In genomic region chr7:99500201-99500600, GRCm38 (mm10) we compare ENCODE assay signal across 8 mouse cellular contexts. TPM values are rescaled to one million over a fixed set of nuclear protein-coding genes. Genes with fewer than 3 reads are reported as not detected.
A peak's percentile ranks its signal among the peaks of the same experiment; 100 is the strongest.
DNase-seq lines count a peak whose midpoint lies in the region; ATAC-seq and TF ChIP-seq lines count a peak whose summit lies in the region.

No protein-coding gene starts in this region.

- intact Hi-C loops in heart, postnatal 10 days (cut with DNase I), result loop anchor here (1.0 to 5.0 kb wide), 4 partner anchors 56 to 377 kb away; no protein-coding TSS in a partner anchor

- H3K9ac ChIP-seq in ES-Bruce4 (ENCODE audit: low read depth, poor library complexity, severe bottlenecking), result no peak overlapping the region
- no peak overlapping the region for H3K9ac ChIP-seq in forebrain, embryonic 14.5 days (ENCODE audit: low read length)
- H3K9ac ChIP-seq in liver, embryonic 14.5 days (replicated peaks), result no peak overlapping the region
- no peak overlapping the region for H3K9ac ChIP-seq in neural tube, embryonic 14.5 days (replicated peaks; ENCODE audit: low read depth, low read length)

- no peaks in the 10 kb centered on the region for H3K9me3 ChIP-seq in ES-Bruce4 (replicated peaks; ENCODE audit: control insufficient read depth, insufficient read depth, low read length, poor library complexity, severe bottlenecking)
- H3K9me3 ChIP-seq in forebrain, embryonic 14.5 days (replicated peaks; ENCODE audit: control insufficient read depth, low read length), result no peaks in the 10 kb centered on the region
- H3K9me3 ChIP-seq in liver, embryonic 14.5 days (ENCODE audit: control insufficient read depth, low read length), result no peaks in the 10 kb centered on the region
- no peaks in the 10 kb centered on the region for H3K9me3 ChIP-seq in neural tube, embryonic 14.5 days (ENCODE audit: control insufficient read depth, low read length)

- peak; percentile 84 for ATAC-seq in forebrain, embryonic 14.5 days
- peak; percentile 71 for ATAC-seq in liver, embryonic 14.5 days (ENCODE audit: insufficient read depth)
- peak; percentile 91 for ATAC-seq in neural tube, embryonic 14.5 days (ENCODE audit: low read depth)

- peak; percentile 78 for DNase-seq in c-Kit-positive CD71-positive TER-119-positive erythroid progenitor cells, embryonic 14.5 days (ENCODE audit: low spot score)
- peak; percentile 93 for DNase-seq in forebrain, embryonic 14.5 days (ENCODE audit: low spot score)
- DNase-seq in heart, postnatal 10 days, result peak; percentile 82 to 90
- DNase-seq in kidney, postnatal 36 days, result peak; percentile 86 to 94
- peak in 2 of 3 experiments; percentile 56 to 72 for DNase-seq in liver, embryonic 14.5 days (ENCODE audit: low read depth in 3 of 3, low spot score in 3 of 3)
- peak; percentile 73 for DNase-seq in telencephalon, adult 2 months (ENCODE audit: low read depth, low spot score)

- H3K27ac ChIP-seq in ES-Bruce4 (ENCODE audit: insufficient read depth, low read length), result no peak overlapping the region
- H3K27ac ChIP-seq in forebrain, embryonic 14.5 days (ENCODE audit: low read depth, low read length), result no peak overlapping the region
- peak overlapping the region; percentile 82 for H3K27ac ChIP-seq in liver, embryonic 14.5 days
- H3K27ac ChIP-seq in neural tube, embryonic 14.5 days (ENCODE audit: low read depth, low read length), result no peak overlapping the region

- TF ChIP-seq EP300 in ES-Bruce4 (IDR thresholded peaks at IDR 0.05; ENCODE audit: insufficient read depth, low read depth, low read length), result no peak
- no peak for TF ChIP-seq EP300 in liver, embryonic 14.5 days (IDR thresholded peaks at IDR 0.05; ENCODE audit: low read depth)

- H3K4me3 ChIP-seq in ES-Bruce4 (ENCODE audit: low read depth, low read length), result no peak overlapping the region
- H3K4me3 ChIP-seq in forebrain, embryonic 14.5 days (ENCODE audit: low read depth, low read length), result no peak overlapping the region
- no peak overlapping the region for H3K4me3 ChIP-seq in liver, embryonic 14.5 days (ENCODE audit: insufficient read depth in 1 of 2, low read depth in 2 of 2, low read length in 2 of 2)
- H3K4me3 ChIP-seq in neural tube, embryonic 14.5 days (ENCODE audit: low read depth, low read length), result no peak overlapping the region

- H3K36me3 ChIP-seq in ES-Bruce4 (ENCODE audit: control insufficient read depth, insufficient read depth, low read length, poor library complexity, severe bottlenecking), result no peaks in the 10 kb centered on the region
- no peaks in the 10 kb centered on the region for H3K36me3 ChIP-seq in forebrain, embryonic 14.5 days (ENCODE audit: control insufficient read depth, insufficient read depth, low read length)
- no peaks in the 10 kb centered on the region for H3K36me3 ChIP-seq in liver, embryonic 14.5 days (replicated peaks; ENCODE audit: control insufficient read depth, insufficient read depth, low read depth)
- H3K36me3 ChIP-seq in neural tube, embryonic 14.5 days (ENCODE audit: control insufficient read depth, insufficient read depth, low read length), result no peaks in the 10 kb centered on the region

- no peak for TF ChIP-seq POLR2A in ES-Bruce4 (IDR thresholded peaks at IDR 0.05; ENCODE audit: insufficient read depth, low read length)

- 6% methylated on average over 8 of the region's 8 CpGs for WGBS in forebrain, embryonic 14.5 days
- 4% methylated on average over 8 of the region's 8 CpGs for WGBS in liver, embryonic 14.5 days (ENCODE audit: insufficient replicate concordance)
- WGBS in neural tube, embryonic 14.5 days, result 7% methylated on average over 8 of the region's 8 CpGs

- TF ChIP-seq CTCF in ES-Bruce4 (IDR thresholded peaks at IDR 0.05; ENCODE audit: low read depth, low read length), result peak; percentile 93
- peak; percentile 99 for TF ChIP-seq CTCF in liver, embryonic 14.5 days (IDR thresholded peaks at IDR 0.05; ENCODE audit: low read depth)

- H3K4me2 ChIP-seq in forebrain, embryonic 14.5 days (ENCODE audit: low read length), result no peak overlapping the region
- H3K4me2 ChIP-seq in liver, embryonic 14.5 days (ENCODE audit: low read depth), result peak overlapping the region; percentile 42
- no peak overlapping the region for H3K4me2 ChIP-seq in neural tube, embryonic 14.5 days (ENCODE audit: low read depth, low read length)

- no peaks in the 10 kb centered on the region for H3K4me1 ChIP-seq in ES-Bruce4 (ENCODE audit: control insufficient read depth, insufficient read depth, low read length)
- no peaks in the 10 kb centered on the region for H3K4me1 ChIP-seq in forebrain, embryonic 14.5 days (ENCODE audit: control insufficient read depth, insufficient read depth, low read length)
- peaks cover 13 to 18% of the 10 kb centered on the region in 2 experiments for H3K4me1 ChIP-seq in liver, embryonic 14.5 days (replicated peaks; ENCODE audit: control insufficient read depth in 2 of 2, insufficient read depth in 2 of 2, low read length in 1 of 2)
- no peaks in the 10 kb centered on the region for H3K4me1 ChIP-seq in neural tube, embryonic 14.5 days (ENCODE audit: control insufficient read depth, insufficient read depth, low read length)

- H3K27me3 ChIP-seq in ES-Bruce4 (ENCODE audit: control insufficient read depth, insufficient read depth, low read length, poor library complexity, severe bottlenecking), result no peaks in the 10 kb centered on the region
- no peaks in the 10 kb centered on the region for H3K27me3 ChIP-seq in forebrain, embryonic 14.5 days (replicated peaks; ENCODE audit: control insufficient read depth, insufficient read depth, low read length)
- H3K27me3 ChIP-seq in liver, embryonic 14.5 days (ENCODE audit: control insufficient read depth, insufficient read depth, low read length), result no peaks in the 10 kb centered on the region
- H3K27me3 ChIP-seq in neural tube, embryonic 14.5 days (ENCODE audit: control insufficient read depth, insufficient read depth, low read length), result no peaks in the 10 kb centered on the region

RNA-seq across cellular contexts. Expression of gene Rps3, which starts 16.7 kb away (rescaled TPM):
- 2,316 and 2,405 TPM in 2 replicates for polyA plus RNA-seq in ES-Bruce4 (2011; ENCODE audit: insufficient read depth, insufficient read length, low read depth, missing spikeins)
- 577 and 687 TPM in 2 replicates for polyA plus RNA-seq in forebrain, embryonic 14.5 days (2014; fragmentation: Nextera tagmentation; extraction: Ambion mirVana)
- 100 to 1,000 TPM; 380 to 408 TPM for total RNA-seq in heart, postnatal 10 days (2021)
- 697 and 811 TPM in 2 replicates for polyA plus RNA-seq in liver, embryonic 14.5 days (2012; rRNA removed)
- 661 and 668 TPM in 2 replicates for polyA plus RNA-seq in liver, embryonic 14.5 days (2014; fragmentation: Nextera tagmentation; extraction: Ambion mirVana)
- 408 and 464 TPM in 2 replicates for polyA plus RNA-seq in neural tube, embryonic 14.5 days (2014; fragmentation: Nextera tagmentation; extraction: Ambion mirVana)

RNA-seq across cellular contexts. Expression of gene Klhl35, which starts 34.4 kb away (rescaled TPM):
- polyA plus RNA-seq in ES-Bruce4 (2011; ENCODE audit: insufficient read depth, insufficient read length, low read depth, missing spikeins), result not detected in 2 replicates
- polyA plus RNA-seq in forebrain, embryonic 14.5 days (2014; fragmentation: Nextera tagmentation; extraction: Ambion mirVana), result 3.8 and 4.5 TPM in 2 replicates
- under 1 TPM; 0.35 to 0.62 TPM for total RNA-seq in heart, postnatal 10 days (2021)
- 0.09 and 0.12 TPM in 2 replicates for polyA plus RNA-seq in liver, embryonic 14.5 days (2012; rRNA removed)
- 0.09 and 0.38 TPM in 2 replicates for polyA plus RNA-seq in liver, embryonic 14.5 days (2014; fragmentation: Nextera tagmentation; extraction: Ambion mirVana)
- polyA plus RNA-seq in neural tube, embryonic 14.5 days (2014; fragmentation: Nextera tagmentation; extraction: Ambion mirVana), result 2.4 and 4.8 TPM in 2 replicates

RNA-seq across cellular contexts. Expression of gene Arrb1, which starts 35.1 kb away (rescaled TPM):
- 28.9 and 31.7 TPM in 2 replicates for polyA plus RNA-seq in ES-Bruce4 (2011; ENCODE audit: insufficient read depth, insufficient read length, low read depth, missing spikeins)
- polyA plus RNA-seq in forebrain, embryonic 14.5 days (2014; fragmentation: Nextera tagmentation; extraction: Ambion mirVana), result 6.0 and 6.5 TPM in 2 replicates
- total RNA-seq in heart, postnatal 10 days (2021), result 10 to 100 TPM; 25.0 to 33.3 TPM
- polyA plus RNA-seq in liver, embryonic 14.5 days (2012; rRNA removed), result 234 and 235 TPM in 2 replicates
- 30.1 and 36.4 TPM in 2 replicates for polyA plus RNA-seq in liver, embryonic 14.5 days (2014; fragmentation: Nextera tagmentation; extraction: Ambion mirVana)
- 9.9 and 11.5 TPM in 2 replicates for polyA plus RNA-seq in neural tube, embryonic 14.5 days (2014; fragmentation: Nextera tagmentation; extraction: Ambion mirVana)
